Mouse (Mus musculus) liver, embryonic 15.5 days (tissue): ENCODE results near the gene Wdr62. TPM values are rescaled to one million over a fixed set of nuclear protein-coding genes. Genes with fewer than 3 reads are reported as not detected.
"Not testable (repeated sequence)": the region's sequence is repeated elsewhere in the genome, so short reads cannot be mapped to it uniquely, and the experiment has no call there.

Experiments
- ATAC-seq: fragments of 200-750 bp; cut with Nextera tagmentation; 2 replicates; pipeline ENCODE4 v1.8.0; 2017; ENCODE audit warnings: moderate number of reproducible peaks, mild to moderate bottlenecking, moderate library complexity; ENCODE audit not compliant: insufficient read depth
- H3K27ac ChIP-seq: fragments of 300-500 bp; sonication (generic); replicated peaks from 2 replicates; pipeline ENCODE4 v1.5.1; 2015; ENCODE audit warnings: mild to moderate bottlenecking, inconsistent platforms
- H3K27me3 ChIP-seq: fragments of 300-500 bp; sonication (generic); 2 replicates; pipeline ENCODE4 v1.6.1; 2015; ENCODE audit warnings: mild to moderate bottlenecking, inconsistent platforms
- H3K36me3 ChIP-seq: fragments of 300-500 bp; sonication (generic); replicated peaks from 2 replicates; pipeline ENCODE4 v1.6.1; 2015; ENCODE audit warnings: moderate library complexity, mild to moderate bottlenecking, inconsistent platforms
- H3K4me1 ChIP-seq: fragments of 300-500 bp; sonication (generic); replicated peaks from 2 replicates; pipeline ENCODE4 v1.6.1; 2015; ENCODE audit warnings: inconsistent platforms
- H3K4me2 ChIP-seq: fragments of 300-500 bp; sonication (generic); 2 replicates; pipeline ENCODE4 v1.6.1; 2015; ENCODE audit warnings: moderate library complexity, mild to moderate bottlenecking, inconsistent platforms
- H3K4me3 ChIP-seq: fragments of 300-500 bp; sonication (generic); replicated peaks from 2 replicates; pipeline ENCODE4 v1.5.1; 2015; ENCODE audit warnings: mild to moderate bottlenecking, inconsistent platforms
- H3K9ac ChIP-seq: fragments of 300-500 bp; sonication (generic); 2 replicates; pipeline ENCODE4 v1.6.1; 2015; ENCODE audit warnings: moderate library complexity, mild to moderate bottlenecking, inconsistent platforms
- H3K9me3 ChIP-seq: fragments of 300-500 bp; sonication (generic); replicated peaks from 2 replicates; pipeline ENCODE4 v1.6.1; 2016; ENCODE audit warnings: inconsistent platforms
- WGBS: fragments of 180-500 bp; shearing (Covaris S2); methylation state at CpG from one replicate; pipeline ENCODE4 v1.1.7; 2015; ENCODE audit warnings: mixed read lengths; ENCODE audit not compliant: insufficient replicate concordance; 5-methylcytosine and 5-hydroxymethylcytosine counted together
- polyA plus RNA-seq: library from polyadenylated mRNA; unstranded; fragments of >200 nt; fragmentation: Nextera tagmentation; extraction: Ambion mirVana; gene quantifications from 2 replicates; pipeline ENCODE4 v1.2.1, GENCODE M21; 2015

Gene Wdr62
- polyA plus RNA-seq, 1 experiment from 2014 or later, result 8.1 TPM

- Histone ChIP-seq H3K4me1 (peaks cover 11% of the 10 kb centered on the region), H3K9me3 (no peaks in the 10 kb centered on the region), H3K9ac (no peak overlapping the region), H3K27ac (no peak overlapping the region), H3K4me2 (peak overlapping the region; percentile 25; the same call in 1 of the 2 replicates), H3K27me3 (no peaks in the 10 kb centered on the region), H3K4me3 (no peak overlapping the region), H3K36me3 (no peaks in the 10 kb centered on the region)
- ATAC-seq, result no peak
- WGBS, result 25% methylated on average over 8 of the region's 8 CpGs
These were observed 75.8 kb downstream of the Wdr62 start for GRCm38 (mm10) chr7:30204380-30204779.

GRCm38 (mm10) chr7:30202895-30203690 lies 77.1 kb downstream of the Wdr62 start:
- no peak overlapping the region for H3K4me3 ChIP-seq
- H3K27me3 ChIP-seq, result no peaks in the 10 kb centered on the region
- H3K9me3 ChIP-seq, result no peaks in the 10 kb centered on the region
- no peaks in the 10 kb centered on the region for H3K36me3 ChIP-seq
- no peak overlapping the region for H3K9ac ChIP-seq
- WGBS, result 77% methylated on average over 11 of the region's 11 CpGs
- no peak overlapping the region for H3K27ac ChIP-seq
- H3K4me2 ChIP-seq, result no peak overlapping the region
- no peak for ATAC-seq
- peaks cover 19% of the 10 kb centered on the region for H3K4me1 ChIP-seq

- not testable (repeated sequence) for H3K9ac ChIP-seq, H3K27ac ChIP-seq, ATAC-seq, H3K4me3 ChIP-seq, H3K27me3 ChIP-seq, H3K36me3 ChIP-seq, H3K9me3 ChIP-seq, H3K4me2 ChIP-seq
- 69% methylated on average over 5 of the region's 5 CpGs for WGBS
- H3K4me1 ChIP-seq, result peaks cover 30% of the 10 kb centered on the region
These were observed 79.6 kb downstream of the Wdr62 start for GRCm38 (mm10) chr7:30200661-30201060.

- Histone ChIP-seq H3K9ac (no peak overlapping the region), H3K9me3 (no peaks in the 10 kb centered on the region), H3K4me3 (no peak overlapping the region), H3K4me1 (peaks cover 35% of the 10 kb centered on the region), H3K27me3 (no peaks in the 10 kb centered on the region), H3K36me3 (no peaks in the 10 kb centered on the region), H3K4me2 (no peak overlapping the region), H3K27ac (no peak overlapping the region)
- 75% methylated on average over 5 of the region's 5 CpGs for WGBS
- ATAC-seq, result no peak
These were observed 80.0 kb downstream of the Wdr62 start for GRCm38 (mm10) chr7:30200200-30200599.

GRCm38 (mm10) chr7:30199498-30200139 lies 80.6 kb downstream of the Wdr62 start:
- Histone ChIP-seq H3K4me3 (no peak overlapping the region), H3K36me3 (no peaks in the 10 kb centered on the region), H3K4me1 (peaks cover 34% of the 10 kb centered on the region), H3K27ac (no peak overlapping the region), H3K27me3 (no peaks in the 10 kb centered on the region), H3K9ac (no peak overlapping the region), H3K9me3 (no peaks in the 10 kb centered on the region), H3K4me2 (no peak overlapping the region)
- 64% methylated on average over 18 of the region's 18 CpGs for whole genome bisulfite sequencing
- no peak for ATAC-seq

- no peak for ATAC-seq
These were observed 81.7 kb downstream of the Wdr62 start, which contains the start of gene Capns1 for GRCm38 (mm10) chr7:30198481-30198971. Gene Capns1 (minus strand): TSS chr7:30198811.

GRCm38 (mm10) chr7:30197592-30198129 lies 82.6 kb downstream of the Wdr62 start:
- Histone ChIP-seq H3K9me3 (no peaks in the 10 kb centered on the region), H3K4me1 (peaks cover 45% of the 10 kb centered on the region), H3K9ac (no peak overlapping the region), H3K4me2 (no peak overlapping the region), H3K27me3 (no peaks in the 10 kb centered on the region), H3K4me3 (no peak overlapping the region), H3K36me3 (peaks cover 1% of the 10 kb centered on the region; the same call in 1 of the 2 replicates), H3K27ac (no peak overlapping the region)
- ATAC-seq, result no peak
- WGBS, result 49% methylated on average over 5 of the region's 5 CpGs

More at GRCm38 (mm10) chr7:30198481-30198971, 81.7 kb downstream of the Wdr62 start, which contains the start of gene Capns1:
- no peak within 1 kb of the TSS for H3K4me3 ChIP-seq
- peaks cover 40% of the 10 kb centered on the region for H3K4me1 ChIP-seq
- no peak within 1 kb of the TSS for H3K9ac ChIP-seq
- no peak within 1 kb of the TSS for H3K27ac ChIP-seq
- no peaks in the 10 kb centered on the region for H3K27me3 ChIP-seq
- H3K36me3 ChIP-seq, result no peaks in the 10 kb centered on the region
- H3K9me3 ChIP-seq, result no peaks in the 10 kb centered on the region
- WGBS, result 5% methylated on average over 8 of the region's 8 CpGs
- H3K4me2 ChIP-seq, result peak within 1 kb of the TSS; percentile 31; the same call in 1 of the 2 replicates

- 70% methylated on average over 6 of the region's 6 CpGs for WGBS
- Histone ChIP-seq H3K9ac (no peak overlapping the region), H3K4me2 (no peak overlapping the region), H3K36me3 (peaks cover 16% of the 10 kb centered on the region), H3K9me3 (no peaks in the 10 kb centered on the region), H3K4me1 (peaks cover 46% of the 10 kb centered on the region), H3K27ac (0 out of 2 replicates have a peak overlapping the region, but pooled peaks have one; percentile 8), H3K4me3 (no peak overlapping the region), H3K27me3 (no peaks in the 10 kb centered on the region)
- ATAC-seq, result no peak
These were observed 84.0 kb downstream of the Wdr62 start for GRCm38 (mm10) chr7:30196171-30196570.

GRCm38 (mm10) chr7:30195461-30195860 lies 84.8 kb downstream of the Wdr62 start:
- H3K4me2 ChIP-seq, result peak overlapping the region; percentile 88
- WGBS, result 67% methylated on average over 6 of the region's 6 CpGs
- peaks cover 46% of the 10 kb centered on the region for H3K4me1 ChIP-seq
- peaks cover 23% of the 10 kb centered on the region for H3K36me3 ChIP-seq
- H3K4me3 ChIP-seq, result peak overlapping the region; percentile 79
- peak overlapping the region; percentile 85; the same call in 1 of the 2 replicates for H3K9ac ChIP-seq
- H3K27me3 ChIP-seq, result no peaks in the 10 kb centered on the region
- H3K9me3 ChIP-seq, result no peaks in the 10 kb centered on the region
- H3K27ac ChIP-seq, result peak overlapping the region; percentile 87; the same call in 1 of the 2 replicates
- ATAC-seq, result no peak

GRCm38 (mm10) chr7:30194884-30195283 lies 85.3 kb downstream of the Wdr62 start:
- Histone ChIP-seq H3K9ac (peak overlapping the region; percentile 85), H3K4me3 (peak overlapping the region; percentile 79), H3K27ac (peak overlapping the region; percentile 87), H3K9me3 (no peaks in the 10 kb centered on the region), H3K36me3 (peaks cover 29% of the 10 kb centered on the region), H3K4me2 (peak overlapping the region; percentile 88), H3K4me1 (peaks cover 46% of the 10 kb centered on the region), H3K27me3 (no peaks in the 10 kb centered on the region)
- WGBS, result under 1% methylated on average over 28 of the region's 28 CpGs
- peak; percentile 87 for ATAC-seq
